Mouse (Mus musculus) lung, postnatal 25 days (tissue): ENCODE data around the gene Cd300ld3.
"Not testable (repeated sequence)": the region's sequence is repeated elsewhere in the genome, so short reads cannot be mapped to it uniquely, and the experiment has no call there.

Source experiments
- DNase-seq: peaks from one replicate; pipeline ENCODE4 v3.0.0; 2022; ENCODE audit warnings: low spot score

Gene Cd300ld3

DNA sequence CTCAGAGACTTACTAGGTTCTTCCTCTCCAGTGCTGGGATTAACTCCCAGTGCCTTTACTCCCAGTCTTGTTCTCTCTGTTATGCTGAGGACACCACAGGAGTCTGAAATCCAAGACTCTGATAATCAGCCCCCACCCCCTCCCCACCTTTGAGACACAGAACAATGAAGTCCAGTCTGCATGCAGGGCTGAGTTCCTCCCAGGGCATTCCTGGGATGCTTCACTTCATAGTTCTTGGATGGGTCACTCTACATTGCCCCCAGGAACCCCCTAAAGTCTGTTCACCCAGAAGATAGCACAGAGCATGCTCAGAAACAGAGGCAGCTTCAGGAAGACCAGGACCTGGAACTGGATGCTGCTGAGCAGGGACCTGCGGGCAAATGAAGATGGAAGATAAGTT, 4.8 kb upstream of the Cd300ld3 start:
- DNase-seq: no peak

DNA sequence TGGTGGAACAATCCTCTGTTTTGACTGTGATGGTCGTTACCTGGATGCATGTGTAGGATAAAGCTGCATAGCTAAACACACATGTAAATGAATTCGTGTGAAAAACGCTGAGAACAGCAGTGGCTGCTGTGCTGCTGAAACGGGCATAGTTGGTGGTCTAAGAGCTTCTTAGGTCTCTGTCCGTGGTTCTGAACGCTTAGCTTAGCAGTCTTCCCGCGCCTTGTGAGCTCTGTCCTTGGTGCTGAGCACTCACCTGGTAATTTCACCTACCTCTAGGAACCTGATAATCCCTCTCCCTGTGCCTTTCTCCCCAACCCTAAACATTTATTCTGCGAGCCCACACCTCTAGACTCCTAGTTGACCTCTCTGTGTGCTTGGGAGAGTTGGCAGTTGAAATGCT, 4.0 kb upstream of the Cd300ld3 start:
- DNase-seq: no peak

DNA sequence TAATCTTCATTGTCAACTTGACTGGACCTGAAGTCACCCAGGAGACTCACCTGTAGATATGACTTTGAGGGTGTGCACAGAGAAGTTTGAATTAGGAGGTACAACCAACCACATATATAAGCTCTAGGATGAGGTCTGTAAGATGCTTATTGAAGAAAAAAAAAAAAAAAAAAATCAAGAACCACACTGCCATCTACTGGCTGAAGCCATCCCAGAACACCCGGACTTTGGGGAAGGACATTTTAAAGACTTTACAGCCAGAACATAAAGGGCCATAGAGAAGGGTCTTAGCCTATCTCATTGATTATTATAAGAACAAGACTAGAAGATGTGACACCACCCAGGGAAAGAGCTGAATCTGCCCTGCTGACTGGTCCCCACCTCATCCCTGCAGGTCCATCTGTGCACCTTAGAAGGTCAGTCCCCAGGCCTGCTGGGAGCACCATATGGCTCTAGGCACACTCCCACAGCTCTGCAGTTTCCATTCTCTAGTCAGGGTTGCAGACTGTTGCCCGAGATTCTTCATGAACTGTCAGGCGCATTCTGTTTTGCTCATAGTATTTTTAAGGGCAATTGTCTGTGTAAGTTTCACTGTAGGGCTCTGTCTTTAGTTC, 1.2 kb upstream of the Cd300ld3 start:
- no peak for DNase-seq

DNA sequence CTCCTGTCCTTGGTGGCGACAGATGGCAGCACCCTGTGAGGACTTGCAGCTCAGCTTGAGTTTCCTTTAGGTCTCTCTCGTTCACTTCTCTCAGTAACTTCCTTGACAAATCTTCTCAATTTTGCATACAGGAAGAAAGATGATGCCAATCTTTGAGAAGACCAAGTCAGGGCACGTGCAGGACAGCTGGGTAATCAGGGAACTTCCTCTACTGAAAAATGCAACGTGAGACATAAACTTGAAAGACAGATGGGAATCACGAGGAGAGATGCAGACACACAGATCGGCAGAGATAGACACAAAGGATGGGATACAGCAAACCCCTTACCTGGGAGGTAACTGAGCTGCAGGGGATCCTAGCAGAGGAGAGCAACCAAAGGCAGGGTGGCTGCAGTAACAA, 10.5 kb downstream of the Cd300ld3 start, which contains the start of gene Cd300ld5:
Cd300ld5 (minus strand) TSS at position 101 of the 400 bp plus-strand sequence.
- not testable (repeated sequence) for DNase-seq

DNA sequence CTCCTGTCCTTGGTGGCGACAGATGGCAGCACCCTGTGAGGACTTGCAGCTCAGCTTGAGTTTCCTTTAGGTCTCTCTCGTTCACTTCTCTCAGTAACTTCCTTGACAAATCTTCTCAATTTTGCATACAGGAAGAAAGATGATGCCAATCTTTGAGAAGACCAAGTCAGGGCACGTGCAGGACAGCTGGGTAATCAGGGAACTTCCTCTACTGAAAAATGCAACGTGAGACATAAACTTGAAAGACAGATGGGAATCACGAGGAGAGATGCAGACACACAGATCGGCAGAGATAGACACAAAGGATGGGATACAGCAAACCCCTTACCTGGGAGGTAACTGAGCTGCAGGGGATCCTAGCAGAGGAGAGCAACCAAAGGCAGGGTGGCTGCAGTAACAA, 21.3 kb downstream of the Cd300ld3 start, which contains the start of gene Cd300ld4:
Cd300ld4 (minus strand) TSS at position 101 of the 400 bp plus-strand sequence.
- not testable (repeated sequence) for DNase-seq

DNA sequence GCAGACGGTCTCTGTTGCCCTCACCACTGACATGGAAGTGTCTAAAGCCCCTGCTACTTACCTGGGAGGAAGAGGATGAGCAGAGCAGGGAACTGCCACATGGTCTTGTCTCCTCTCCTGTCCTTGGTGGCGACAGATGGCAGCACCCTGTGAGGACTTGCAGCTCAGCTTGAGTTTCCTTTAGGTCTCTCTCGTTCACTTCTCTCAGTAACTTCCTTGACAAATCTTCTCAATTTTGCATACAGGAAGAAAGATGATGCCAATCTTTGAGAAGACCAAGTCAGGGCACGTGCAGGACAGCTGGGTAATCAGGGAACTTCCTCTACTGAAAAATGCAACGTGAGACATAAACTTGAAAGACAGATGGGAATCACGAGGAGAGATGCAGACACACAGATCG, 32.1 kb downstream of the Cd300ld3 start, which contains the start of gene Cd300ld2:
Cd300ld2 (minus strand) TSS at position 101 of the 400 bp plus-strand sequence.
- not testable (repeated sequence) for DNase-seq

DNA sequence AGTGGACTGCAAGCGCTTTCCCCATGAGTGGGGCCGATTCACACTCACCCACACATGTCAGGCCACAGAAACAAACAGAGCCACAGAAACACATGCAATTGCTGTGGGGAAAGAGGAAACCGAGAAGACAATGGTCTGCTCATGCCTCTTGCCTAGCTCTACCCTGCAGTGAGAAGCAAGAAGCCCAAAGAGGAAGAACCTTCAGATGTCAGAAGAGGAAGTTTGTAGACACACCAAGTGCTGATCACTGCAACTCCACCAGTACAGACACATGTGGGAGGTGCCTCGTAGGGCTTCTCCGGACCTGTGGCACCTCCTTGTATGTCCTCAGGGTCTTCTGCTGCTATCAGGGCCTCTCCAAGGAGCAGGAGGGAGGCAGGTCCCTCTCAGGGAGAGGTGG, 44.1 kb downstream of the Cd300ld3 start:
- DNase-seq: no peak

DNA sequence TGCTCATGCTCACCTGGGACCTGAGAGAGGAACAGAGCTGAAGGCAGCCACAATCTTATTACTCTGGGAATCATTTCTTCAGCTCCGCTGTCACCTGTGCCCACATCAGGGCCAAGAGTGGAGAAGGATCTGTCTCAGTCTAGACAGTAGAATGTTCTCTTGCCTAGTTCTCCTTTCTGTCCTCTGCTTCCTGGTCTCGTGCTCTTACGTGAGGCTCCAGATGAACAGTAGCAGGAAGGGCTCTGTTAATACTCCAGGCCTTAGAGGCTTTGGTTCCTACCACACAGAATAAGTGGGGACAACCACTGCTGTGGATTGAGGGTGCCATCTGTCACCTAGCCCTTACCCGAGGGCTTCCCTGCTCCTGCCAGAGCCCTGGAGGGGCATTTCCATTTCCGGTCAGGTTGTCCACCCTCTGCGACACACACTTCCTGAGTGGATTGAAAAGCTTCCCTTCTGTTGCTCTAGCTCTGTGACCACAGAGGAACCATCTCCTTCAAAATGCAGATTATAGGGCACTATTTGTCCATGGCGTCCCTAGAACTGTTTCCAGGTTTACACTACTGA, 46.7 kb downstream of the Cd300ld3 start, which contains the start of gene Cd300c2:
Cd300c2 (minus strand) TSS at position 407 of the 567 bp plus-strand sequence.
- no peak for DNase-seq
